ENCODE assay signal across 8 mouse cellular contexts in the genomic region with DNA sequence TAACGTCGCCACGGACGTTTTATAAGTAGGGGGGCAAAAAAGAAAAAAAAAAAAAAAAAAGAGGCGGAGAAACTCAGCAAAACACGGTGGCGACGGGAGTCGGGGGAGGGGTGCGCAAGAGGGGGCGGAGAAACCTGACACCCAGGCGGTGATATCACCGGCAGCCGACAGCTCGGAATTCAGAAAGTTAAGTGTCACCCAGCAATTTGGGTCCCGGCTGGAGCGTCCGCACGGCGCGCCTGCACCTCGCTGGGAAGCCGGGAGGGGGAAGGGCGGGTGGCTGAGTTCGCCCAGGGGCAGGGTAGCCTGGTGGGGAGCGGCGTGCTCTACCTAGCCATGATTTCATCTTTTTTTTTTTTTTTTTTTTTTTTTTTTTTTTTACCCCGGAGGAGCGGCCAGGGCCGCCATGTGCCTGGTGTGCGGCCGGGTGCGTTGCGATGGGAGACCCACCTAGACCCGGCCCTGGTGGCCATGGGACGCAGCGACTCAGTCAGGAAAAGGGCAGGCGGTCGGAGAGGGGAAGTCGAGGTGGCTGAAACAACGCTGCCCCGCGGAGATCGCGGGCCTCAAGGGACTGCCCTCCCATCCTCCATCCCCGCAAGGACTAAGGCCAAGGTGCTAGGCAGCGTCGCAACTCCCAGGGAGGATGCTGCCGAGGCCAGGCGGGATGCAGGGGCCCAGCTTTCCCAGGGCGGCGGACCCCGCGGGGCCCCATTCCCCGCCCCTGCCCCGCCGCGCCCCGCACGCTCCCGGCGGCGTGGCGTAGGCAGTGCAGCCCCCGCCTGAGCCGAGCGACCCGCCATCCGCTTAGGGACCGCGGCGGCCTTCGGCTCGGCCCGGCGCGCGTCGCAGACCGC. TPM values are rescaled to one million over a fixed set of nuclear protein-coding genes. Genes with fewer than 3 reads are reported as not detected.
DNase-seq lines count a peak whose midpoint lies in the region; ATAC-seq and TF ChIP-seq lines count a peak whose summit lies in the region.

No protein-coding gene starts in this region.

- TF ChIP-seq POLR2A in embryonic fibroblast, embryonic 13.5 days (IDR thresholded peaks at IDR 0.05; ENCODE audit: low read depth, low read length), result peak; percentile 81

- no peaks in the 10 kb centered on the region for H3K9me3 ChIP-seq in heart, embryonic 11.5 days (replicated peaks; ENCODE audit: control insufficient read depth, low read length)
- H3K9me3 ChIP-seq in kidney, embryonic 16.5 days (ENCODE audit: low read length), result no peaks in the 10 kb centered on the region
- H3K9me3 ChIP-seq in liver, embryonic 13.5 days (replicated peaks), result no peaks in the 10 kb centered on the region
- no peaks in the 10 kb centered on the region for H3K9me3 ChIP-seq in stomach, embryonic 16.5 days (replicated peaks; ENCODE audit: control insufficient read depth, low read length)

- peaks cover 31% of the 10 kb centered on the region for H3K79me3 ChIP-seq in C2C12 (ENCODE audit: low read depth)

- peak overlapping the region; percentile 99 for H3K4me2 ChIP-seq in heart, embryonic 11.5 days
- H3K4me2 ChIP-seq in kidney, embryonic 16.5 days (replicated peaks; ENCODE audit: low read depth, low read length), result peak overlapping the region; percentile 99
- H3K4me2 ChIP-seq in liver, embryonic 13.5 days, result peak overlapping the region; percentile 99
- H3K4me2 ChIP-seq in stomach, embryonic 16.5 days (ENCODE audit: low read depth, low read length), result peak overlapping the region; percentile 100

- DNase-seq in brain, adult 2 months (ENCODE audit: low read depth, low spot score), result peak; percentile 91
- peak; percentile 73 for DNase-seq in liver, embryonic 13.5 days
- DNase-seq in neural tube, embryonic 10.5 days (ENCODE audit: extremely low spot score, low spot score), result peak; percentile 81

- peaks cover 9% of the 10 kb centered on the region for H3K36me3 ChIP-seq in C2C12 (ENCODE audit: control insufficient read depth, insufficient read depth)
- H3K36me3 ChIP-seq in heart, embryonic 11.5 days (ENCODE audit: control insufficient read depth, insufficient read depth, low read length), result 0 out of 2 replicates have a peak, but pooled peaks cover 3% of the 10 kb centered on the region
- no peaks in the 10 kb centered on the region for H3K36me3 ChIP-seq in kidney, embryonic 16.5 days (ENCODE audit: insufficient read depth, low read length)
- no peaks in the 10 kb centered on the region for H3K36me3 ChIP-seq in liver, embryonic 13.5 days
- H3K36me3 ChIP-seq in stomach, embryonic 16.5 days (ENCODE audit: control insufficient read depth, insufficient read depth, low read length), result no peaks in the 10 kb centered on the region

- no peaks in the 10 kb centered on the region for H3K27me3 ChIP-seq in C2C12 (ENCODE audit: control insufficient read depth, insufficient read depth, insufficient read length)
- H3K27me3 ChIP-seq in heart, embryonic 11.5 days (ENCODE audit: control insufficient read depth, insufficient read depth, low read length), result no peaks in the 10 kb centered on the region
- H3K27me3 ChIP-seq in kidney, embryonic 16.5 days (ENCODE audit: insufficient read depth, low read length), result no peaks in the 10 kb centered on the region
- peaks cover 33% of the 10 kb centered on the region for H3K27me3 ChIP-seq in liver, embryonic 13.5 days
- H3K27me3 ChIP-seq in stomach, embryonic 16.5 days (ENCODE audit: control insufficient read depth, insufficient read depth, low read length), result no peaks in the 10 kb centered on the region

- H3K4me3 ChIP-seq in C2C12 (ENCODE audit: insufficient read depth, poor library complexity, severe bottlenecking), result peak overlapping the region; percentile 59
- H3K4me3 ChIP-seq in embryonic fibroblast, embryonic 13.5 days (ENCODE audit: insufficient read depth, low read length), result peak overlapping the region; percentile 86
- H3K4me3 ChIP-seq in heart, embryonic 11.5 days (ENCODE audit: low read depth, low read length), result peak overlapping the region; percentile 87
- H3K4me3 ChIP-seq in kidney, embryonic 16.5 days (ENCODE audit: low read length), result peak overlapping the region; percentile 88
- peak overlapping the region; percentile 80 for H3K4me3 ChIP-seq in liver, embryonic 13.5 days (replicated peaks)
- peak overlapping the region; percentile 87 for H3K4me3 ChIP-seq in stomach, embryonic 16.5 days (replicated peaks; ENCODE audit: low read length)

- WGBS in heart, embryonic 11.5 days (ENCODE audit: insufficient replicate concordance), result under 1% methylated on average over 66 of the region's 80 CpGs
- WGBS in kidney, embryonic 16.5 days, result under 1% methylated on average over 52 of the region's 80 CpGs
- WGBS in liver, embryonic 13.5 days (ENCODE audit: insufficient replicate concordance), result under 1% methylated on average over 75 of the region's 80 CpGs
- under 1% methylated on average over 75 of the region's 80 CpGs for WGBS in stomach, embryonic 16.5 days

- H3K27ac ChIP-seq in embryonic fibroblast, embryonic 13.5 days (ENCODE audit: insufficient read depth, low read length), result peak overlapping the region; percentile 66
- H3K27ac ChIP-seq in heart, embryonic 11.5 days (ENCODE audit: low read depth, low read length), result peak overlapping the region; percentile 97
- peak overlapping the region; percentile 90 for H3K27ac ChIP-seq in kidney, embryonic 16.5 days (ENCODE audit: low read length)
- H3K27ac ChIP-seq in liver, embryonic 13.5 days, result peak overlapping the region; percentile 77
- peak overlapping the region; percentile 97 for H3K27ac ChIP-seq in stomach, embryonic 16.5 days (ENCODE audit: low read length)

- peaks cover 12% of the 10 kb centered on the region for H3K4me1 ChIP-seq in embryonic fibroblast, embryonic 13.5 days (ENCODE audit: control insufficient read depth, insufficient read depth, low read length)
- peaks cover 13% of the 10 kb centered on the region for H3K4me1 ChIP-seq in heart, embryonic 11.5 days (ENCODE audit: control insufficient read depth, insufficient read depth, low read length)
- peaks cover 33% of the 10 kb centered on the region for H3K4me1 ChIP-seq in kidney, embryonic 16.5 days (ENCODE audit: insufficient read depth, low read length)
- peaks cover 39% of the 10 kb centered on the region for H3K4me1 ChIP-seq in liver, embryonic 13.5 days (replicated peaks)
- H3K4me1 ChIP-seq in stomach, embryonic 16.5 days (ENCODE audit: control insufficient read depth, insufficient read depth, low read length), result peaks cover 8% of the 10 kb centered on the region

- peak; percentile 64 for ATAC-seq in heart, embryonic 11.5 days (replicated peaks; ENCODE audit: insufficient number of reproducible peaks, low FRiP score, low TSS enrichment)
- ATAC-seq in kidney, embryonic 16.5 days (ENCODE audit: low FRiP score, low TSS enrichment), result peak; percentile 46
- peak; percentile 68 for ATAC-seq in liver, embryonic 13.5 days (ENCODE audit: low read depth)
- peak; percentile 61 for ATAC-seq in stomach, embryonic 16.5 days (ENCODE audit: insufficient read depth, low FRiP score)

- TF ChIP-seq CTCF in C2C12 (IDR thresholded peaks at IDR 0.05; ENCODE audit: control insufficient read depth, insufficient read depth, insufficient read length), result no peak
- TF ChIP-seq CTCF in embryonic fibroblast, embryonic 13.5 days (IDR thresholded peaks at IDR 0.05; ENCODE audit: borderline replicate concordance, insufficient read depth, low read length), result no peak

- peak overlapping the region; percentile 99 for H3K9ac ChIP-seq in heart, embryonic 11.5 days (ENCODE audit: low read depth, low read length)
- H3K9ac ChIP-seq in kidney, embryonic 16.5 days (replicated peaks; ENCODE audit: low read length), result peak overlapping the region; percentile 94
- H3K9ac ChIP-seq in liver, embryonic 13.5 days, result peak overlapping the region; percentile 86
- H3K9ac ChIP-seq in stomach, embryonic 16.5 days (ENCODE audit: low read length), result peak overlapping the region; percentile 94

- H3ac ChIP-seq in C2C12 (ENCODE audit: control insufficient read depth, insufficient read length, low read depth), result peak overlapping the region; percentile 74

- peaks cover 59% of the 10 kb centered on the region for H3K79me2 ChIP-seq in C2C12 (ENCODE audit: control insufficient read depth, insufficient read depth)

TF ChIP-seq in C2C12, 6 proteins besides CTCF, POLR2A, EP300 and RAD21:
- TF ChIP-seq MAX (IDR thresholded peaks at IDR 0.05), result no peak

RNA-seq across cellular contexts. Expression of a gene that starts 0.9 kb away (rescaled TPM):
- 9.9 TPM for polyA plus RNA-seq in C2C12 (2012; fragmentation: generic; extraction: Trizol)
- 46.0 and 54.3 TPM in 2 replicates for polyA plus RNA-seq in embryonic fibroblast, embryonic 13.5 days (2011; ENCODE audit: insufficient read length, low read depth, missing spikeins)
- polyA plus RNA-seq in heart, embryonic 11.5 days (2014; fragmentation: Nextera tagmentation; extraction: Ambion mirVana), result 6.0 and 8.4 TPM in 2 replicates
- 2.5 and 3.1 TPM in 2 replicates for polyA plus RNA-seq in kidney, embryonic 16.5 days (2015; fragmentation: Nextera tagmentation; extraction: Ambion mirVana)
- 0.45 and 0.67 TPM in 2 replicates for polyA plus RNA-seq in liver, embryonic 13.5 days (2015; fragmentation: Nextera tagmentation; extraction: Ambion mirVana)
- polyA plus RNA-seq in stomach, embryonic 16.5 days (2015; fragmentation: Nextera tagmentation; extraction: Ambion mirVana), result 2.8 and 4.8 TPM in 2 replicates

Comparison
In these comparisons a context has a peak if more than half of its experiments do, and no peak if none do; other contexts are left out.
1. Peak in every context shown above with its lines: DNase-seq, ATAC-seq, H3K4me3 ChIP-seq and H3K27ac ChIP-seq.